Mouse (Mus musculus): ENCODE results near the gene Kdm1b.

DNA sequence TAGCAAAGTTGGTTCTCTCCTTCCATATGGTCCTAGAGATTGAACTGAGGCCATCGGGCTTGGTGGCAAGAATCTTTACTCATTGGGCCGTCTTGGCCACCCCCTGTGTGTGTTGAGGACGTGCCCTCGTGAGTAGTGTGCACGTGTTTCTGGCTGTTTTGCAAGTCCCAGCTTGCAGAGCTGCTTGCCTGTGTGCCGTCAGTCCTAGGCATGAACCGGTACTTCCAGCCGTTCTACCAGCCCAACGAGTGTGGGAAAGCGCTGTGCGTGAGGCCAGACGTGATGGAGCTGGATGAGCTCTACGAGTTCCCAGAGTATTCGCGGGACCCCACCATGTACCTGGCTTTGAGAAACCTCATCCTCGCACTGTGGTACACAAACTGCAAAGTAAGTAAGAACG lies 19.5 kb downstream of the Kdm1b start:
- TF ChIP-seq EP300 (IDR thresholded peaks at IDR 0.05; ENCODE audit: low read depth) (no peak), CTCF (IDR thresholded peaks at IDR 0.05; ENCODE audit: low read depth) (no peak)

Measured in heart, postnatal 0 days (tissue).